Mouse (Mus musculus): ENCODE results near the gene Zc3h8. TPM values are rescaled to one million over a fixed set of nuclear protein-coding genes. Genes with fewer than 3 reads are reported as not detected.

Gene Zc3h8
- polyA plus RNA-seq (2015; fragmentation: Illumina TruSeq; extraction: RNeasy Lipid Tissue Mini Kit (QIAGEN cat#74804); ENCODE audit: low read depth, low replicate concordance), result 9.8 TPM

DNA sequence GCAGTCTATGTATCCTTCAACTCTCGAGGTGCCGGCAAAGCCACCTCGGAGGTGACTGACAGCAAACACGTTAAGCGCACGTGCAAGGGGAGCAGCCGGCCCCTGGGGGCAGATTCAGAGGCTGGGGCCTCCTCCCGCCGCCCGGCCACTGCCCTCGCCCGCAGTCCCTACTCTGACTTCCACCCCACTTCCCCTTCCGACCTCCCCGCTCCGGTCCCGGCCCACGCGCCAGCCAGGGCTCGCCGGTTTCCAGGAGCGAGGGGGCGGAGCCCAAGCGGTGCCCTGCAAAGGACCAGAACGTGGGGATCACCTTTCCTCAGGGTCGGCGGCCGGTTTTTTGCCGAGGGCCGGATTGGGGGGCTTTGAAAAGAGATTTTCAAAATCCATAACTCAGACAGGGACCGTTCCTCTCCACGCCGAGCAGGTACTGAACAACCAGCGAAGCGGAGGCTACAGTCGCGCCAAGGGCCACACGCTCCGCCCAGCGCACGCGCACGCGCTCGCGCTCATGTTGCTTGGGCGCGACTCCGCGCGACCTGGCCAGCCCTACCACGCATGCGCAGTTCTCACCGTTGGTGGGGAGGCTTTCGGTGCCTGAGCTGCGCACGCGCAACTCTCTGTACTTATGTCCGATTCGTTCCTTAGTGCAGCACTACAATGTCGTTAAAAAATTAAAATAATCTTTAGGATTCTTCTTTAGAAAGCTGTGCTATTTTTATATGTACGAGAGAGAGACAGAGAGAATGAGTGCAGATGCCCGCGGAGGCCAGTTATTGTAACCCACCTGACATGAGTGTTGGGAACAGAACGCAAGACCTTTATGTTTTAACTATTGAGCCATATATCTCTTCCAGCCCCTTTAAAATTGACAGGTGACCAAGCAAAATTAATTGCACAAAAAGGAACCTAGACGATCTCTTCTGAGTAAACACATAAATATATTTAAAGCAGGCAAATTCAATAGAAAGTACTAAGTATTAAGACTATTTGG is at the start of gene Zc3h8:
Zc3h8 (minus strand) TSS at position 540 of the 991 bp plus-strand sequence.

DNA sequence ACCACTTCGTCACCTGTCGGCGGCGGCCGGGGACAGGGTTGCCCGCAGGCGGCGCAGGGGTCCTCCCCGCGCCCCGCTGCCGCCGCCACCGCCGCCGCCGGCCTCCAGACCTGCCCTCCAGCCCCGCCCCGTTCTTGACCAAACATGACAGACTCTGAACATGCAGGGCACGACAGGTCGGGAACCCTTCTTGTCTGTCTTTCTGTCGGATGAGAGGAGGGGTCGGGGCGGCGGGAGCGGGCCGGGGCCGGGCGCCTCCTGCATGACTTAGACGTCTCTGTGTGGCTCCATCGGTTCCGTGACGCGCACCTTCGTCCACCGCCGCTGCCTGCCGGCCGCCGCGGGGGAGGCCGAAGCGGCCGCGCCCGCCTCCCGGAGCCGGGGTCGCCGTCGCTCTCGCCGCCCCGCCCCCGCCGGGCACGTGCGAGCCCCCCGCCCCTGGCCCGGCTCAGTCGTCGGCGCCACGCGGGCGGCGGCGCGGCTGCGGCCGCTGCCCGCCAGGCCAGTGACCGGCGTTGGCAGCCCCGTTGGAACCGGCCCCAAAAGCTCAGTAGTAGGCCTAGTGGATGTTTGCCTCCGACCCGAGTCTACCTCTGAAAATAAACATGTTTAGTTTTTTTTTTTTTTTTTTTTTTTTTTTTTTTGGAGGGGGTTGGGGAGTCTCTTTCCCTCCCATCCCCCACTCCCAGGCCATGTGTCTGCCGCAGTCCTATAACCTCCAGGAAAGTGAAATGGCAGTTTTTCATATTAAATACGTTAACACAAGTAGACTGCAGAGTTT is 24.0 kb upstream of the Zc3h8 start, which contains the start of gene Gm10762:
Gm10762 (minus strand) TSS at position 65 of the 781 bp plus-strand sequence.

DNA sequence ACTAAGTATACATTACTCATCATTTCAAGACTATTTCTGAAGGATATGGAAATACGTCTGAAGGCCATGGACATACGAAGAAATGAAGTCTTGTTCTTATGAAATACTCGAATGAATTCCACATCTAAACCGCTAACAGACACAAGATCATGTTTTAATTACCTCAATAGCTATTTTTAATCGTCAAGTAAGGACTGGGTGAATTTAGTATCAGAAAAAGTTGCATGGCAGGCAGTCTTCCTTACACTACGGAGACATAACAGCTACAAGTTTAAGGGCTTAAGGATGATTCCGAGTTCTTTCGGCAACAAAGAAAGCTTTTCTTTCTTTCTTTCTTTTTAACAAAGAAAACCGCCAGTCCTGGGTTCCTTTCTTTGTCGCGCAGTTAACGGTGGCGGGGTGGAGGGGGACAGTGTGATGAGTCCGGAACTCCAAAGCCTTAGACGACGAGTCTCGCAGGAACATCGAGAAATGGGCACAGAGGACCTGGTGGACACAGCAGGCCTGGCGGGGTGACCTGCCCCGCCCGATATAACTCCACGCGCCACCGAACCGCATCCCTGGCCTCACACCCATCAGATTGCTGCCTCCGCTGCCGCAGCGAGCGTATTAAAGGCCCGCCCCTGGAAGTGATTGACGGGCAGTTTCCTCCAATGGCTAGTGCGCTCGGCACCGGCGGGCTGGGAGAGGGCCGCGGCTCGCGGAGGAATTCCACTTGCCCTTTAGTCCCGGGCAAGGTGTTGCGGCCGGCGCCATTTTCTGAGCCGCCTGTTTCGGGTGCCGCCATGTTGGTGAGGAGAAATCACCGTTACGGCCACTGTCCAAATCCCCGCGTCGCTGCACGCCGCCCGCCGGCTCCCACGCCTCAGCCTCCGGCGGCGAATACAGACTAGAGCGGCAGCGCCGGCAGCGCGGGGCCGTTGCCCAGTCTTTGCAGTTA is 23.0 kb upstream of the Zc3h8 start, which contains the start of gene Zc3h6:
Zc3h6 (plus strand) TSS at position 762 of the 940 bp plus-strand sequence.

Other genes starting within 250 kb of the Zc3h8 start
- 19.0 TPM for gene Mertk, start 245.1 kb downstream of the Zc3h8 start, polyA plus RNA-seq (2015; fragmentation: Illumina TruSeq; extraction: RNeasy Lipid Tissue Mini Kit (QIAGEN cat#74804); ENCODE audit: low read depth, low replicate concordance)
- 29.0 TPM for gene Tmem87b, start 126.0 kb downstream of the Zc3h8 start, polyA plus RNA-seq (2015; fragmentation: Illumina TruSeq; extraction: RNeasy Lipid Tissue Mini Kit (QIAGEN cat#74804); ENCODE audit: low read depth, low replicate concordance)
- gene Fbln7, start 81.1 kb downstream of the Zc3h8 start, polyA plus RNA-seq (2015; fragmentation: Illumina TruSeq; extraction: RNeasy Lipid Tissue Mini Kit (QIAGEN cat#74804); ENCODE audit: low read depth, low replicate concordance), result 1.8 TPM
- gene Zc3h6, start 23.3 kb upstream of the Zc3h8 start, polyA plus RNA-seq (2015; fragmentation: Illumina TruSeq; extraction: RNeasy Lipid Tissue Mini Kit (QIAGEN cat#74804); ENCODE audit: low read depth, low replicate concordance), result 10.2 TPM
- gene Gm10762, start 23.6 kb upstream of the Zc3h8 start, polyA plus RNA-seq (2015; fragmentation: Illumina TruSeq; extraction: RNeasy Lipid Tissue Mini Kit (QIAGEN cat#74804); ENCODE audit: low read depth, low replicate concordance), result 5.8 TPM
- not detected for gene Vinac1, start 104.1 kb upstream of the Zc3h8 start, polyA plus RNA-seq (2015; fragmentation: Illumina TruSeq; extraction: RNeasy Lipid Tissue Mini Kit (QIAGEN cat#74804); ENCODE audit: low read depth, low replicate concordance)
- 44.1 TPM for gene Ttl, start 121.9 kb upstream of the Zc3h8 start, polyA plus RNA-seq (2015; fragmentation: Illumina TruSeq; extraction: RNeasy Lipid Tissue Mini Kit (QIAGEN cat#74804); ENCODE audit: low read depth, low replicate concordance)
- gene Polr1b, start 156.9 kb upstream of the Zc3h8 start, polyA plus RNA-seq (2015; fragmentation: Illumina TruSeq; extraction: RNeasy Lipid Tissue Mini Kit (QIAGEN cat#74804); ENCODE audit: low read depth, low replicate concordance), result 15.1 TPM
- gene Chchd5, start 185.6 kb upstream of the Zc3h8 start, polyA plus RNA-seq (2015; fragmentation: Illumina TruSeq; extraction: RNeasy Lipid Tissue Mini Kit (QIAGEN cat#74804); ENCODE audit: low read depth, low replicate concordance), result 15.6 TPM